Mouse (Mus musculus) frontal cortex, adult (tissue): ENCODE results near the gene G3bp2.
"Not testable (repeated sequence)": the region's sequence is repeated elsewhere in the genome, so short reads cannot be mapped to it uniquely, and the experiment has no call there.

Experiments used
- ATAC-seq: cut with Nextera tagmentation; 2 replicates; pipeline ENCODE4 v1.9.2; 2017; ENCODE audit warnings: mild to moderate bottlenecking, moderate library complexity, mixed read lengths; ENCODE audit not compliant: low TSS enrichment

Gene G3bp2

GRCm38 (mm10) chr5:92083417-92084038 lies at the start of gene G3bp2:
Gene G3bp2 (minus strand): TSS chr5:92083719.
- peak; percentile 95 for ATAC-seq

DNA sequence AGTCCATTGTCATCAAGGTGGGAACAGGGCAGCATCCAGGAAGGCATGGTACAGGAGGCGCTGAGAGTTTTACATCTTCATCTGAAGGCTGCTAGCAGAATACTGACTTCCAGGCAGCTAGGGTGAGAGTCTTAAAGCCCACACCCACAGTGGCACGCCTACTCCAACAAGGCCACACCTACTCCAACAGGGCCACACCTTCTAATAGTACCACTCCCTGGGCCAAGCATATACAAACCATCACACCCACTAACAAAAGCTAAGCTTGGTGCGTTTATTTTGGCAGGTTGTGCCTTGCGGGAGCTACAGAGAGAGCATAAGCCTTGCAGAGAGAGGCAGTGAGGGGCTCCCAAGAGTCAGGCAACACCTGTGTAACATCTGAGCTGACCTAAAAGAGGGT lies 49.5 kb upstream of the G3bp2 start:
- ATAC-seq: not testable (repeated sequence)

DNA sequence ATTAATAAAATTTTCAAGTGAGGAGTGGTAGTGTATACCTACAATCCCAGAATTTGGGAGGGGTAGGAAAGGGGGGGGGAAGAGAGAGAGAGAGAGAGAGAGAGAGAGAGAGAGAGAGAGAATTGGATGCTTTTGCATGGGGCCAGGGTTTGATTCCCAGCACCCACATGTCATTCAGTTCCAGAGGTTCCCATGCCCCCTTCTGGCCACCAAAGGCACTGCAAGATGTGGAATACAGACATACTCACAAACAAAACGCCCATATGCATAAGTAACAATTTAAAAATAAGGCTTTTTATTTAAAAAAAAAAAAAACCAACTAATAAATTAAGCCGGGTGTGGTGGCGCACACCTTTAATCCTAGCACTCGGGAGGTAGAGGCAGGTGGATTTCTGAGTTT lies 48.6 kb upstream of the G3bp2 start:
- ATAC-seq: no peak

- ATAC-seq: no peak
These were observed 46.6 kb upstream of the G3bp2 start for GRCm38 (mm10) chr5:92130040-92130682.

GRCm38 (mm10) chr5:92129321-92129768 lies 45.8 kb upstream of the G3bp2 start:
- ATAC-seq: no peak

GRCm38 (mm10) chr5:92128570-92128969 lies 45.1 kb upstream of the G3bp2 start:
- ATAC-seq: peak; percentile 40; the same call in 1 of the 2 replicates

GRCm38 (mm10) chr5:92127751-92128150 lies 44.2 kb upstream of the G3bp2 start:
- ATAC-seq: no peak

GRCm38 (mm10) chr5:92127141-92127625 lies 43.7 kb upstream of the G3bp2 start:
- peak; percentile 59 for ATAC-seq

- no peak for ATAC-seq
These were observed 41.9 kb upstream of the G3bp2 start for GRCm38 (mm10) chr5:92125446-92125845.

DNA sequence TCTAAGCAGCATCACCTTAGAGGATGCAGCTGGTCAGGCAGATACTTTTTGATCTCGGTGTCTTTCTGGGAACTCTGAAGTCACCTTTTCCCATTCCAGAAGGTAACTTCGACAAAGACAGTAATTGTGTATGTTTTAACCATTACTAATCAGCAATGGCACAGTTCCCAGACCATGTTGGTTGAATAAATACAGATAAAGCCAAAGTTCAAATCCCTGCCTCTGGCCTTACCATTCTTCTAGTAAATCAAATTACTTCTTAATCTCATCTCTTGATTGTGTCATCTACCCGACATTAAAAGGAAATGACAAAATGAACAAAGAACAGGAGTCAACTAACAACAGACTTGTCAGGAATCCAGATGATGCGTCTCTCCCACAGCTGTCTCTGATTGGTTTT lies 38.1 kb upstream of the G3bp2 start:
- no peak for ATAC-seq

- peak; percentile 98 for ATAC-seq
These were observed 34.4 kb upstream of the G3bp2 start for GRCm38 (mm10) chr5:92117823-92118403.

DNA sequence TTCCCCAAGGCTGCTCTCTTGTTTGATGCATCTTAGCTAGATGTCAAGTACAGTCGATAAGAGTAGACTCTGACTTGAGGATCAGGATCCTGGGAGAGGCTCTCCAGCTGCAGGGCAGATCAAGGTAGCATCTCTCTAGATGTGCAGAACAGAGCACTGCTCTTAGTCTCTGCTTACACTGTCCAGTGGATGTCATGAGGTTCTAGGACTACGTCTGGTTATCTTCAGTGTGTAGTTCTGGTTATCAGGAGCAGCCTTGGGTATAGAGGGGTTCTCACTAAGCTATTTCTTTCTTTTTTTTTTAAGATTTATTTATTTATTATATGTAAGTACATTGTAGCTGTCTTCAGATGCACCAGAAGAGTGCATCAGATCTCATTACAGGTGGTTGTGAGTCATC lies 31.4 kb upstream of the G3bp2 start:
- no peak for ATAC-seq

- no peak for ATAC-seq
These were observed 30.7 kb upstream of the G3bp2 start for GRCm38 (mm10) chr5:92114223-92114622.

DNA sequence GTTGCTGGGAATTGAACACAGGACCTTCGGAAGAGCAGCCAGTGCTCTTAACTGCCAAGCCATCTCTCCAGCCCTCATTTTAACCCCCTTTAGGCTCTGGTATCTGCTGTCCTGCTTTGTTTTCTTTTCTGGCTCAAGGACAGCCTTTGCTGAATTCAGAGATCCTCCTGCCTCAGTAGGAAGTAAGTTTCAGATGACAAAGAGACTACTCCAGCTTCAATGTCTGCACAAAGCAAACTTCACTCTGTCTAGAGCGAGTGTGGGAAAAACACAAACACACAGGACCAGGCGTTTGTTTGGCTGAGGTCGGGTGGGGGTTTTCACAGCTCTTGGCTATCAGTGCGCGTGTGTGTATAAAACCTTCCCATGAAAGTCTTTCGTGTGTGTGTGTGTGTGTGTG lies 30.0 kb upstream of the G3bp2 start:
- ATAC-seq: no peak

DNA sequence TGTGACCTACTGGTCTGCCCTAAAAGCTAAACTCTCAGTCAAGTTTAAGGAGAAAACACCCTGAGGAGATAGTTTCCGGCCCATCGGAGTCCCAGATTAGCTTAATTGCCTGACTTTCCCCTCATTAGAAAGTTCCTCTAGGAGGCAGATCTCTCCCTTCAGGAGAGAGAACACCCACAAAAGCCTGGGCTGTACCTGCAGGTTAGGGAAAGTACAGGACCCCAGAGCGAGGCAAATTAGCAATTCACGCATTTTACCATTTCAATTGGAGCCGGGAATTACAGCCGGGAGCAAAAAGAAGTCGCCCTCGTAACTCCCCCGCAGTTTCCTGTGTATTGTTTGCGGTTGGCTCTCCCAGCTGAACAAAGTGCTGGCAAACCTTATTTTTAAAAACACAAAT lies 29.1 kb upstream of the G3bp2 start:
- no peak for ATAC-seq

DNA sequence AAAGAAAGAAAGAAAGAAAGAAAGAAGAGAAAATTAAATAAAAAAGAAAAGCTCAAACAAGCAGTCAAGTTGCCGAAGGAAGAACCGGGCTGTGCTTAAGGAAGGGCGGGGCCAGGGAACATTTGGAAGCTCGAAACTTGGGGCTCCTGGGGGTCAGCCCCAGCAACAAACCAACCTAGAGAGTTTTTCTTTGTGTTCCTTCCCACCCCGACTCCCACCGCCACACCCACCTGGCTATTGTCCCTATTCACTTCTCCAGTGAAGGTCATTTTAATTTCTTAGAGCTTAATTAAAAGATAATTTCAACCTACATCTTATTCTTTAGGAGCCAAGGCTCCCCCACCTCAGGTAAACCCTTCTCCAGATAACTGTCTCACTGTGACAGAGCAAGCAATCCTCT lies 28.7 kb upstream of the G3bp2 start:
- no peak for ATAC-seq

- no peak for ATAC-seq
These were observed 27.4 kb upstream of the G3bp2 start for GRCm38 (mm10) chr5:92110818-92111355.

- no peak for ATAC-seq
These were observed 23.8 kb upstream of the G3bp2 start for GRCm38 (mm10) chr5:92107282-92107681.

DNA sequence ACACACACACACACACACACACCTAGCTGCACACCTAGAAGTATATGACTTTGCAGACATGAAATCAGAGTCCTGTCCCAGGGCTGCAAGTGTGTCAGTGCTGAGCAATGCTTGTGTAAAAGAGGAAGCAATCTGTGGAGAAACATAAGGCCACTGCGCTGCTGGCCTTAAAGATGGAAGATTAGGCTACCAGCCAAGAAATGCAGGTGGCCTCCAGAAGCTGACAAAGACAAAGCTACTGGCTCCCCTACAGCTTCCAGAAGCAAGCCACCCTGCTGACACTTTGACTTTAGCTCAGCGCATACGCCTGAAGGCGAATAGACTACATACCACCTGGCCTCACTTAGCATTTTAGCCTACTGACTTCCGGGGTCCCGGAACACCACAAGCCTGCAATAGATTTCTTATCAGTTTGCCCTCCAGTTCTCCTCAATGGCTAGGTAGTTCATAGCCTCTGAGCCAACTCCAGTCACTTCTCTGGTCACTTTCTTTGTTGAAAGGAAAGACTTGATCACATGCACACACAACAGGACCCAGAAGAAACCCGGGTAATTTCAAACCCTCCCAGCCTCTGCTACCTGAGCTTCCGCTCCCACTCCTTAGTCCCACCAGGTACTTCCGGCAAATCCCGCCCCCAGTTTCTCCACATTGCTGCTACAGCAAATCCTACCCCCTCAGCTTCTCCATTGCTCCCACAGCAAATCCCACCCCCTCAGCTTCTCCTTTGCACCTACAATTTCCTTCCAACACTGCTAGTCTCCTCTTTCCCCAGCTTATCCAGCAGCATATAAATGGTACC lies 23.0 kb upstream of the G3bp2 start:
- ATAC-seq: peak; percentile 33; the same call in 1 of the 2 replicates

DNA sequence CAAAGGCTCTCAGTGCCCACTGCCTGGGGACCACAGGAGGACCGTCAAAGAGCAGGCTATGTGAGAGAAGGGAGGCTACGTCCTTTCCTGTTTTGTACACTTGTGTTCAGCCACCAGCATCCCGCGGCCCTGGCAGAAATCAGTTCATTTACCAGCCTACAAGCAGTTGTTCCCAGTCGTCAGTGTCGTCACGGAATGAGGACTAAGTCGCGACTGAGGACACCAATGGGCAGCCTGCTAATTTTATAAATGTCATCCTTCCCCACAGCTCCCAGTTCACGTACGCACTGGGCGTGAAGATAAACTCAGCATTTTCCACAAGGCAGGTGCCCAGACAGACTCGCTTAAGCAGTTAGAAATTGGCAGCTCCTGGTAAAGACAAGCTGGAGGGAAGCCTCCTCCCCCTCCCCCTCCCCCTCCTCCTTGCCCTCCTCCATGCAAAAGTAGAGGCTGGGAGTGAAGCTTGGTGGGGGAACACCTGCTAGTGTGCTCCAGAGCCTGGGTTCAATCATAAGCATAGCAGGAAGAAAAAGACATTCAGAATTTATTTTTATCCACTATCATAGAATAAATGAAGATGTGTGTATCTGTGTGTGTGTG lies 20.4 kb upstream of the G3bp2 start:
- peak; percentile 64 for ATAC-seq

- ATAC-seq: no peak
These were observed 19.5 kb upstream of the G3bp2 start for GRCm38 (mm10) chr5:92103062-92103461.

DNA sequence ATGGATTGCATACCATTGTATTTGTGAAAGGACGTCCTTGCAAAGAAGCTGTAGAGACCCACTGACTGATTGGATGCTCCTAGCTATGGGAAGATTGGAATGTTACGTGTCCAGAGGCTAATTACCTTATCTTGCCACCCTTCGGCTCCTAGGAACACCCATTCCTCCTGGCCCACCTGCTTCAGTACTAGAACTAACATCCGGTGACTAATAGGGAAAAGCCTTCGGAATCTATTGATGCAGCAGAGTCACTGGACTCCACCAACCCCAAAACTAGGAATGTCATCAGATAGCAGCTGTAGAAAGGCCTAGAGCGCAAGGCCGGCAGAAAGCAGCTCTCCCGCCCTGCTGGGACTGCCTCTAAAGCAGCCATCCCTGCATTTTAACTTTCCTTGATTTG lies 18.1 kb upstream of the G3bp2 start:
- ATAC-seq: no peak
